Mouse (Mus musculus): ENCODE data around the gene Prr12.
A peak's percentile ranks its signal among the peaks of the same experiment; 100 is the strongest.

- TF ChIP-seq CTCF (IDR thresholded peaks at IDR 0.05; ENCODE audit: low read depth) = no peak
- peak; percentile 59; the same call in 1 of the 2 replicates for TF ChIP-seq EP300 (IDR thresholded peaks at IDR 0.05; ENCODE audit: low read depth)
Observed at GRCm38 (mm10) chr7:45015957-45016612, 36.6 kb downstream of the Prr12 start, which contains the start of gene Scaf1.

Measured in heart, postnatal 0 days (tissue).